Mouse (Mus musculus): Measurements from ENCODE around the gene Syn3.

Syn3 gene

DNA sequence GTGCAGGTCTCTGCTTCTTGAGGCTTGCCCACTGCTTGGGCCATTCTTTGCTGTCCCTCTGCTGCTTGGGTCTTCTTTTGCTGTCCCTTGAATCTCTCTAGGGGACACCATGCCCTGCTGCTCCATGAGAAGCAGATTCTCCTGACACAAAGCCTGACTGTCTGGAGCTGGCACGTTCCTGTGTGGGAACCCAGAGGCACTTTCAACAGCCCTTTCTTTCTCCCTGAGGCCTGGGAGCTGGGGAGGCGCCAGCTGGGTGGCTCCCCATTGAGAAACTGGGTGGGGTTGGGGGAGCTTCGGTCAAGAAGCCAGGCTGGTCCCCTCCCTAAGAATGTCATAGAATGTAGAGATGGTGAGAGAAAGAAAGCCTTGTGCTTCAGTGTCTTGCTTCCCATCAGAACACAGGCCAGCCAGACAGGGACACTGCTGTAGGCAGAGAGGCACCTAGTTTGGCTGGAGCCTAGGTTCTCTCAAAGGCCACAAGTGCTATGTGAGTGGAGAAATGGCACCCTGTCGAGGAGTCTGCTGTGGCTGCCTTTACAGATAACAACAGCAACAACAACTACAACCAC, 304.7 kb downstream of the Syn3 start:
- DNase-seq = no peak

DNA sequence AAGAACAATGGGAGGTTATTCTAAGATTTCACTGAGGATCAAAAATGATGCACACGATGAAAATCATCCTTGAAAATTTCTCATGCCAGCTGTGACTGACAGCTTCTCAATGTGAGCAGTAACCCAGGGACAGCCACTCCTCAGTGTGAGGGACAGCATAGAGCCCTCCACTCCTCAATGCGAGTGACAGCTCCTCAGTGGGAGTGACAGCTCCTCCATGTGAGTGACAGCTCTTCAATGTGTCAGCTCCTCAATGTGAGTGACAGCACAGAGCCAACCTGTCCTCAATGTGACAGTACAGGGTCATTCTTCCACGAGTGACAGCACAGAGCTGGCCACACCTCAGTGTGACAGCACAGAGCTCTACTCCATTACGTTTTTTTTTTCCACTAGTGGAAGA, 310.1 kb downstream of the Syn3 start:
- DNase-seq = no peak

DNA sequence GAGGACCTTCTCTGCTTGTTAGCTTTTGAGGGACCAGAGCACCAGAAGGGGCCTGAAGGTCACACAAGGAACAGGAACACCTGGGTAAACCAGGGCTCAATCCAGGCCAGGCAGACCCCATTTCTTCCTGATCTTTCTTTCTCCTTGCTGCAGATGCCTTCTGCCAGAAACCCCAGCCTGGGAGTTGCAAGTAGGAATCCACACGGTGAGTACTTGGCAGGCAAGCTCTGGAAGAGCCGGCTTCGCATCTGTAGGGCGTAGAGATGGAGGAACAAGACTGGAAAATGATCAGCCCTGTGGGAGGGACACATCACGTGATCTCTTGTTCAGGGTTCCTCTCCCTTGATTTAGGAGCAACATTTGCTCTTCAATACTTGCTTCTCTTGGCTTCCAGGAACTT, 310.8 kb downstream of the Syn3 start:
- DNase-seq = no peak

DNA sequence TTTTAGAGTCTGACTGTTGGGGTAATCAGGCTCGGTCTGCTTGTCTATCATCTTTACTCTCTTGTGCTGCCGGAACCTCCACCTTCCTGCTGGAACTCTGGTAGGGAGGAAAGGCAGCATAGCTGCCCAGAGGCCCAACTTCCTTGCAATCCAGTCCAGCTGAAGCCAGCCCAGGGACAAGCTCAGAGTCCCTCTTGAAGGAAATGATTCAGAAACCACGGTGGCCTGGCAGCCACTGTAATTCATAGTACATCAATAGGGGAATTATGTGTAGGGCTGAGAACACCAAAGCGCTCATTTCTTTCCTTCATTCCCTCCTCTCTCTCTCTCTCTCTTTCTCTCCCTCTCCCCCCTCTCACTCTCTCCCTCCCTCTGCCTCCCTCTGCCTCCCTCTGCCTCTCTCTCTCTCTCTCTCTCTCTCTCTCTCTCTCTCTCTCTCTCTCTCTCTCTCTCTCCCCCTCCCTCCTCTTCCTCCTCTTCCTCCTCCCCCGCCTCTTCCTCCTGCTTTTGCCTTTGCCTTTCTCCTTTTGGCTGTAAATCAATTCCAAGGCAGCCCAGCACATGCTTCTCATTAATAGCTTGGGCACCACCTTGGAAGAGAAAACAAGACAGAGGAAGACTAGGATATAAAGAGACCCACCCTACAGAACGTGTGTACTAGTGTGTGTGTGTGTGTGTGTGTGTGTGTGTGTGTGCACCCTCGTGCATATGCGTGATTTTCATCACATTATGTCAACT, 315.4 kb downstream of the Syn3 start:
- DNase-seq = no peak

DNA sequence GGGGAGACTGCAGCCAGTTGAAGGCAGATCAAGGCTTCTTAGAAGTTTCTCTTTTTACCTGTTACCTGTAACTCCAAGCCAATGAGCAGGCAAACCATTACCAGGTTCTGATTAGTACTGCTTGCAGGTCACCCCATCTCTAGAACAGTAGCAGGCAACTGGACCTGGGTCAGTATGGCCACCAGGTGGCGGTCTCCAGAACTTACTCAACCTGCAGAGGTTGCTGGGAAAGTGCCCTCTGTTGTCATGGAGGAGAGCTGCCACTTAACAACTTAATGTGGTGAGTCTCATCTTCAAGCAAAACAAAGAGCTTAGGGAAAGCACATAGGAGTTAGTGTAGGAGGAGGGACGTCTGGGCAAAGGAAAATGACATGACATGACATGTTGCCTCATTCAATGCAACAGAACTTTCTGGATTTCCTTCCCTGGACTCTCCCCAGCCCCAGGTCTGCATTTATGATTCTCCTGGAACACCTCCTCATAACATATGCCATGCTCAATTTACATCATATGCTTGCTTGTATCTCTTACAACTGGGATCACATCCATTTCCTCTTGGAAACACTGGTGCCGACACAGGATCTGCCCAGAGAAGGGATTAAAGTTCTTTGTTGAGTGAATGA, 316.4 kb downstream of the Syn3 start:
- peak; percentile 6 to 15 for DNase-seq

DNA sequence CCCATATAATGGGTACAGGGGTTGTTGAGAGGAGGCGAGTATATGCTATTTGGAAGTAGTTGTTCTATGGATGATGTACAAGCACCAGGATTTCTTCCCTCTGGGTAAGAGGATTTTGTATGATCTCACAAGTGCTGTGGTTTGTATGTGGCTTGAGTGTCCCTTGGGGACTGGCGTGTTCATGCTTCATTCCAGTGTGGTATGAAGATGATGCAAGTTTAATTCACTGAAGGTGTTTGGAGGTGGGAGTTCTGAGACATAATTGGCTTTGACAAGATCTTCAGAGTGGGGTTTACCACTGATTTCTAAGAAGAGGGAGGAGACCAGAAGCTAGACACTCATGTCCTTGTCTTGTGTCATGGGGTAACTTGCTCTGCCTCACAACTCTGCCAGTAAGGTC, 322.3 kb downstream of the Syn3 start:
- DNase-seq = no peak

DNA sequence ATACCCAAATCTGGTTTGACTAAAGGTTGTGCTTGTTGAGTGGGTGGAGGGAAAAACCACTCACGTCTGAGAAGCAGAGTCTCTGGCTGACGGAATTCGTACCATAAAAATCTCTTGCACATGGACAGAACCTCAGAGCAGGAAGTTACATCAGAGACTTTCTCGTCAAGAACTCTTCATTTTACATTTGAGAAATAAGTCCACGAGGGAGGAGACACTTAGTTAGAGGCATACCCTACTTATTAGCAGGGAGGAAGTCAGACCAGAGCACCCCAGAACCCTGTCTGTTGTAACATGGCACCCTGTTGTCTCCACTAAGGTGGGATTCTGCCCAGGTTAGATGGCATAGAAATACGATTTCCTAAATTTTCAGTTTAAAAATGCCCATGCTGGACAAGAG, 324.7 kb downstream of the Syn3 start:
- DNase-seq = no peak

DNA sequence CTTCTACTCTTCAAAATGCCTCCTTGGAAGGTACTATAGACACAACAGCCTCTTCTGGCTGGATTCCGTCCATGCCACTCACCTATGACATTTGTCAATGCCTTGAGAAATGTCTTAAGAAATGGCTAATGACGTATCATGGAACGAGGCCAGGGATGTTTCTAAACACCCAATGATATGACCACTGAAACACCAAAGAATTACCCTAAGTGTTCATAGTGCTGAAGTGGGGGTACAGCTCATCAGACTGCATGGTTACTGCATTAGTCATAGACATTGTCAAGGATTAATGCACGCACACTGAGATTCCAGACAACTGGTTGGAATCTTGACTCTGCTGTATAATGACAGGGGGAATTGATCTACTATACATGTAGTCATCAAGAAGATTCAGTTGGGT, 325.4 kb downstream of the Syn3 start:
- no peak for DNase-seq

DNA sequence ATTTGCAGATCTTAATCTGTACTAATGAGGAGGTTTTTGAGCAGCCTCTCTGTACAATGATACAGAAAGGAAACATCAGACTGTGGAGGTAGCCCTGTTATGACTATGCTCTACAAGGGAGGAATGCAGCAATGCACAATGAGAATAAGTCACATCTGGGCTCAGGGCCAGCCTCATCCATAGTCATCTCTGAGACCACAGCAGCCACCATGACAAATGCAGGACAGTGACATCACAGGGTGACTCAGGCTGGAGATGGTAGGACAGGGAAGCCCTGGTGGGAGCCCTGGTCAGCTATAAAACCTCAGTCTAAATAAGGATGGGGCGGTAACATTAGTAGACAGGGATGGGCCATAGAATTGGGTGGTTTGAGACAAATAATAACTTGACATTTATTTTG, 327.4 kb downstream of the Syn3 start:
- DNase-seq = no peak

DNA sequence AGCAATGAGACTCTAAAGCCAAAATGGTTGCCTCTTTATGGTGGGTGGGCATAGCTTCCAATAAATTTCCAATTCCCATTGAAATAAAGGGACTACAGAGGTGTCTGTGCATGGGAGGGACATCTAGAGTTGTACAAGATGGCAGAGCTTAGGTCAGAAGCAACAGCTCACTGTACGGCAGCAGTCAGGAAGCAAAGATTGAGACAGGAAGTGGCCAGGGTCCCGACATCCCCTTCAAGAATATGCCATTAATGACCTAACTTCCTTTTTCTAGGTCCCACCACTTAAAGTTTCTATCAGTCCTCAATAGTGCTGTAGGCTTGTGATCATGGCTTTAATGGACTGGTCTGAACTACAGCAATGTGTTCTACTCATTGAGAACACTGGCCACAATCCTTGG, 330.6 kb downstream of the Syn3 start:
- no peak for DNase-seq

DNA sequence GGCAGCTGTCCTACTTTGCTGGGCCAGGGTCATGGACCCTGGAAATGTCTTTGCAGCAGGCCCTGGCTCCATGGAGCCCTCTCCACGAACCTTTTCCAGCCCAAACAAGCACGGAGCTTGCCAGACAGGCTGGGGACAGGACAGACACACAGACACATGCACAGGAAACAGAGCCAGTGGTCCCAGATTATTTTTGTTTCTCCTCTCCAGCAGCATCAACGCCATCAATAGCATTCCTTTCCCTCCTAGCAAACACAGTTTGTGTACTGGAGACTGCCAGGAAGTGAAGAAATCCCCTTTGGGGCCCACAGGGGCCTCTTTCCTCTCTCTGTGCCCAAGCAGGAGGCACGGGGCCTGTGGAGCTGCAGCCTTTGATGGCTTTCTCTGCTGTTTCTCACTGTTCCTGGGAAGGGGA, 331.8 kb downstream of the Syn3 start:
- no peak for DNase-seq

DNA sequence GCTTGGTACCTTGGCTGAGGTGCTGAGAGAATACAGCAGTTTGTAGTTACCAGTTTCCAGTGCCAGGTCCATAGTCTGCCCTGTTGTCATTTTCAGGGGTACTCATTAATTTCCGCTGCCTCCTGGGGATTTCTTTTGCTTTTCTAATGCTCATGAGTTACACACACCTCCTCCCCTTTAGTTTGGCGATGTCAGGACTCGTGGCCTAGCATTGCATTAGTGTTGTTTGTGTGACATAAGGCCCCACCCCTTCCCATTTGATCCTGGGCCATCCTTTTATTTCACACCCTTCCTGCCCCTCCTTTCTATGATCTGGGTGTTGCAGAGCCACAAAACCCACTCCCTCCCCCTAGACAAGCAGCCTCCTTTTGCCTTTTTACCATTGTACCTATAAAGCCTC, 334.6 kb downstream of the Syn3 start:
- no peak for DNase-seq

DNA sequence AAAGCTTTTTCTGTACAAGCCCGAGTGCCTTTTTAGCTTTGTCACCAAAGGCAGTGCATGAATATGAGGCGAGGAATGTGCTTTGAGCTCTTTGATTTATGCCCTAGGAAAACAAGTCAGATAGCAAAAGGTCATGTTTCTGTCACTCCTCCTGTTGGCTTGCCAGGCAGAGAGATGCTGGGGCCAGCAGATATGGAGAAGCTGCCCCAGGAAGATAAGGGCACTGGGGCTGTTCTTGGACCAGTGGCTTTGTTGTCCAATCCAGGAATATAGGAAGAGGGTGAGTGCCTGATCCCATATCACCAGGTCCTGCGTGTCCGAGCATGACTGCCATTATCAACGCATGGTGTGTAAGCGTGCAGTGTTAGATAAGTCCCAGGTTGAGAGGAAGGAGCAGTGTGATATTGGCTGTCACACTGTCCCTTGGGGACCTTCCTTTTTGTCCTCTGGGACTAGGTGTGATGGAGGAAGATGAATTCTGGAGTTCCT, 336.9 kb downstream of the Syn3 start:
- DNase-seq = no peak

DNA sequence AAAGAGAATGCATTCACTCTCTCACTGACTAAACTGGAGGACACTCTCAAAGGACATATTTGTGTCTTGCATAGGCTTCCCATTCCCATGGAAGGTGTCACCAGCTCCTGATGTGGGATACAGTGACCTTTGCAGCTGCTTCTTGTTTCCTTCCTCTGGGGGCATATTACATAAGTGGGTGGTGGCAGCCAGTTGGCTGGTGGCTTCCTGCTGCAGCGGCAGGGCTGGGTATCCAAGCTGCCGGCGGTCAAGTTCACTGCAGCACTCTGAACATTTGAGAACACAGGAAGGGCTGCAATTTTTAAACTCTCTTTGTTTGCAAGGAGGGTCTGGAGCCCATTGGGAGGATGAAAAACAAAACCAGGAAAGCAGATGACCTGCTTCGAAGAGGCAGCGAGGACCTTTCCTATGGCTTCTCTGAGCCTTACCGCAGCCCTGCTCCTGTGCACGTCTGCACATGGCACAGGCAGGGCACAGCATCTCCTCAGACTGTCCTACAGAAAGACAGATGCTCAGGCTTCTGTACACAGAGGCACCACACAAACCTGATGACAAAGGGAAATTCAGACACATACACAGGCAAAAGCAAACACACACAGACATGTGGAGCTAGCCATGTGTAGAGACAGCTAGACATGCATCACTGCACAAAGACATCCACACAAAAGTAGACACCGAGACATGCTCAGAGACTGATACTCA, 340.3 kb downstream of the Syn3 start:
- no peak for DNase-seq

DNA sequence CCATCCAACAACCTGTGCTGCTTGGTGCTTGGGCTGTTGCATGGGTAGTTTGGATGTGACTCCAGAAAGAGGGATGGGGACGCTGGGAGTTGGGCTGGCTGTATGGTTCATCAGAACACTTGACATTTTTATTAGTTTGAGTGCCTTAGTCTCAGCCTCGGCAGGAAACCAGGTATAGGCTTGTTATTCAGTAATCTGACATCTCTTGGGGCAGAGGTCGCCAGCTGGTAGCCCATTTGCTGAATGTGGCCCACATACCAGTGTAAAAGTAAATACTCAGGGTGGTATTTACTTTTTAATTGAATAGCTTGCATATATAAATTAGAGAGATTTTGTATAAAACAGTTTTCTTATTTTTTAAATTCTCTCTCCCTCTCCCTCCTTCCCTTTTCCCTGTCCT, 343.4 kb downstream of the Syn3 start:
- no peak for DNase-seq

DNA sequence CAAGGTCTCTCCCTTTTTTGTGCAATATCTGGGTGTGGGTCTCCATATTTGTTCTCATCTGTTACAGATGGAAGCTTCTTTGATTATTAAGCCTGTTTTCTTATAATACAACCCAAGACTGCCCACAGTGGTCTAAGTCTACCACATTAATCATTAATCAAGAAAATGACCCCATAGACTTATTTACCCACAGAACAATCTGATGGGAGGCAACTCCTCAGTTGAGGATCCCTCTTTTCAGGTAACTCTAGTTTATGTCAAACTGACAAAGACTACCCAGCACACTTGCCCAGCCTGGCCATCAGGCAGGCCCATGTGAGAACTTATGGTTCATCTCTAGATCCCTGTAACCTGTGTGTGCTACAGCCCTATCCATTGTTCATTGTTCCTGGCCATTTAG, 345.5 kb downstream of the Syn3 start:
- DNase-seq = no peak

DNA sequence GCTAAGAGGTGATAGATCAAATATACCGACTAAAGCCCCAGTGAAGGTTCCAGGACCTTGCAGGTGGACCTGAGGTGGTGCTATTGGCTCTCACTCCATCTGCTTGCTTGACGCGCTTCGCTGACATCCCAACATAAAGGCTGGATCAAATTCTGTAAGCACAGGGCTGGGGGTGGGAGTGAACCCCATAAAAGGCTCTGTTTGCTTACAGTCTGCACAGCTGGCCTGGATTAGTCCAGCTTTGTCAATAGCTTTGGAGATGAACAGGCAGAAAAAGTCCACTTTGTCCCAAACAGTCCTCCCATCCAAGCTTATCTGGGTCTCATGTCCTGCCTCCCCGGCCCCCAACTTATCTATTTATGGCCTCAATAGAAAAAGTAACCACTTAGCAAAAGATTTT, 347.3 kb downstream of the Syn3 start:
- no peak for DNase-seq

DNA sequence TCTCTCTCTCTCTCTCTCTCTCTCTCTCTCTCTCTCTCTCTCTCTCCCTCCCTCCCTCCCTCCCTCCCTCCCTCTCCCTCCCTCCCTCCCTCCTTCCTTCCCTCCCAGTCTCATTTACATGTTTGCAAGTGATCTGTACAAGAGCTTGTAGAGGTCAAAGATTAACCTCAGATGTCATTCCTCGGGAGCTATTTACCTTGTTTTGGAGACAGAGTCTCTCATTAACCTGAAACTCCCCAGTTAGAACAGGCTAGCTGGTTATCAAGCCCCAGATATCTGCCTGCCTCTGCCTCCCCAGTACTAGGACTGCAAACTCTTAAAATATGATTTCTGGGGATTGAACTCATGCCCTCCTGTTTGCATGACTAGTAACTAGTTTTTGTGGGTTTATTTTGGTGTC, 348.6 kb downstream of the Syn3 start:
- no peak for DNase-seq

DNA sequence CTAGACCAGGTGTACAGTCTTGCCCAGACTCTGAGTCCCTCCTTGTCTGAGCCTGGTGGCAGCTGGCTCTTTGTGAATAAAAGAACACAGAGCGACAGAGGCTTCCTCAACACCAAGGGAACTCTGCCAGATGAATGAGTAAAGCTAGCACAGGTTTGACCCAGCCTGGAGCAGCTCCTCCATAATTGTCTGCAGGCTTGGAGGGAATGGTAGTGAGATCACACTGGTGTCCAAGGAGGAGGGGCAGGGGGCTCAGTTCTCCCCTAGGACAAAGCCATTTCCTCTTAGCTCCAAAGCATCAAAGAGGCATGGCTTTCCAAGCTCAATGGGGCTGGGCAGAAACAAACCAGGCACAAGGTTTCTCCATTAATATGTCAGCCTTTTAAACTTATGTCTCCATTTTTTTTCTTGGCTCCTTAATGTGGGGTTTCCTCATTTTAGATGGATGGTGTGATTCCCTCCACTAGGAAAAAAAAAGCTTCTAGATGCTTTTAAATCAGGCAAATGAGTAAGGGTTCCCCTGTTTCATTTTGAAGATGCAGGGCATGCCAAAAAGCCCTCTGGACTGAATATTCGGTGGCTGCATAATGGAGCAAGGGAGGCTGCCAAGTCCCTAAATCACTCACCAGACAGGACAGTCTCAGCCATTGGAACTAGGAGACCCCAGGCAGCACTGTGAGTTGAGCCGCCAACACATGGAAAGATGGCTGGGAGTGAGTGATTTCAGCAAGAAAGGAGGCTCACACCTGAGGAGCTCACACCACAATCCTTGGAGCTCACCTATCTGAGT, 349.5 kb downstream of the Syn3 start:
- DNase-seq = no peak

DNA sequence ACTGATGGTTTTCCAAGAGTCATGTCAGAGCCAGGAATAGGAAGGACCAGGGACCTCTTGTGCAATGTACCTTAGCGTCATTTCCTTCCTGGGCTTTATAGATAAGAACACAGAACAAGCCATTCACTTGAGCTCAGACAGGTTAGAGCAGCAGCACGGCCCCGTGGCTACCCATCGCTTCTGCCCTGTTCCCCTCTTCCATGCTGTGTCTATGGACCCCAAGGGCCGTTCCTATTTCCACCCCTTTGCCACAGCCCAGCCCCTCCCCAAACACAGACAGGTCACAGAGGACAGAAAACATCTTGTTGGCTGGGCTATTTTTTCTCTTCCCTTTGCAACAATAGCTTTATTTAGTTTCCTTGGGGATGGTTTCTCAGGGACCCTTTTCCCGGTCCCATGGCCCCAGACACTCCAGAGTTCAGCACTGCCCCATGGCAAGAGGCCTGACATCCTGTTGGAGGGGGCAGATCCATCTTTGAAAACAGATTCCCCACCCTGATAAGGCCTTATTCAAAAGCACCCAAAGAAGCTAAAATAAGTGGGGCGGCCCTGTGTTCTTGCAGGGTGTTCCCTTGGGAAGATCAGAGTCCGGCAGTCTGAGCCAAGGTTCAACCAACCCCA, 359.5 kb downstream of the Syn3 start:
- DNase-seq = no peak

DNA sequence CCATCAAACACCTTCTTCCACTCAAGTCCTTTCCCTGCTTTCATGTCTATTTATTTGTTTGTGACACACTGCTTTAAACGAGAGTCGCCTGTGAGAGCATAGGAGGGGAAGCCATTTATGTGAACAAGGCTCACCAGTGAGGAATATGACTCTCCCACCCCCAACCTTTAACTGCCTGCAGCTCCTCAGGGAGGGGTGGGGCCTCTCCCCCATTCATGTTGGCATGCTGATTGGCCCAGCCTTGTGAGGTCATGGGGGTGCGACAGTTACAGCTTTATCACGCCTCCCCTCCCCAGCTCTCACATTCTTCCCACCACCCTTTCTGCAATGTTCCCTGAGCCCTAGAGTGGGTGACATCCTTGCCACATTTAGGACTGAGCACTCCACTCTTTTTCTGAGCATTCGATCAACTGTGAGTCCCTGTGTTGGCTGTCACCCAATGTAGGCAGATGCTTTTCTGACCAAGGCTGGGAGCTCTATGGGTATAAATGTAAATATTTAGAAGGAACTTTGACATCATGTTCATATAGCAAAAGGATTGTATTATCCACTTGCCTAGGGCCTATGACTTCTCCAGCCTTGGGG, 361.0 kb downstream of the Syn3 start:
- DNase-seq = no peak

DNA sequence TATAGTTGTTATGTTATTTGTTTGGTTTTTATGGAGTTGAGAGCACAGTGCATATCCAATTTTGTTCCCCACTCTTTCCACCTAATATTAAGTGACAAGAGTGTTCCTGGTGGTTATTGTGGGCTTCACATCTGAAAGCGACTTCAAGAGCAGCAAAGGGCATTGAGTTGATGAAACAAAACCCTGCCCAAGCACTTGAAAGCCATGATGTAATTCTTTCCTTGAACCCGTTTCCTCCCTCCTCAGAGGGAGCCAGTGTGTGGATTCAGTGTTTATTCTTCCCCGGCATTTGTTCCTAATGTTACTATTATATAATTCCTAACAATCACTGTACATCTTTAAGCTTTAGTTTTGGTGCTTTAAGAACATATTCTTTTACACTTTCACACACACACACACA, 361.6 kb downstream of the Syn3 start:
- DNase-seq = no peak
